Mouse (Mus musculus): ENCODE measurements around the gene Hmcn2.

Hmcn2 gene

GRCm38 (mm10) chr2:31382952-31383351, 68.7 kb downstream of the Hmcn2 start:
- DNase-seq (ENCODE audit: extremely low read depth, low read depth), result peak; percentile 8

DNA sequence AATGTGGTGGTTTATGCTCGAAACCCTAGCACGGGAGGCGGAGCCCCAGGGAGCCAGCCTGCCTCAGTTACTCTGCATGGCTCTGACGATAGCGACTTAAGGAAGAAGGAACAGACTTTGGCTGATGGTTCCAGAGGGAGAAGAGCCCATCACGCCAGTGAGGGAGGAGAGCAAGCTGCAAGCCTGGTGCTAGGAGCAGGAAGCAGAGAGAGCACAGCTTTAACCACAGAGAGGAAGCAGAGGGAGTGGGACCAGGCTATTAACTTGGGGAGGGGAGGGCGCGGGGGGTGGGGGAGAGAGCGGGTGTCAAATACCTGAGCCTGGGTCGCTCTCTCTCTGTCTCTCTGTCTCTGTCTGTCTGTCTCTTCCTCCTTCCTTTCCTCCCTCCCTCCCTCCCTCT, 102.8 kb downstream of the Hmcn2 start:
- DNase-seq (ENCODE audit: extremely low read depth, low read depth), result no peak

DNA sequence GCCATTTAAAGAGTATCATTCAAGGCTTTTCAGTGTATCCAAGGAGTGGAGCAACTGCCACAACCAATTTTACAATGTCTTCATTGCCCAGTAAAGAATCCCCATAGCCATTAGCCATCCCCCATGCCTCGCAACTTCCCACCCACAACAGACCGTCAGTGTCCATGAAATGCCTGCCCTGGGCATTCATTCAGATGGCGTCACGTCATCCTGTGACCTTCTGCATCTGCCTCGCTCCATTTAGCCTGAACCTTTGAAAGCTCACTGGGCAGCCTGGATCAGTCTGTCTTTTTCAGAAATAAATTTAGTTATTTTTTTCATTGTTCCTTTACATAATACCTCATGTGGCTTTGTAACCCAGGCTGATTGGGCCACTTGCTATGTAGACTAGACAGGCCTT, 103.8 kb downstream of the Hmcn2 start:
- DNase-seq (ENCODE audit: extremely low read depth, low read depth), result no peak

GRCm38 (mm10) chr2:31418571-31418970, 104.4 kb downstream of the Hmcn2 start:
- no peak for DNase-seq (ENCODE audit: extremely low read depth, low read depth)

- DNase-seq (ENCODE audit: extremely low read depth, low read depth), result no peak
Observed at GRCm38 (mm10) chr2:31420914-31421313, 106.7 kb downstream of the Hmcn2 start.

GRCm38 (mm10) chr2:31422576-31422975, 108.4 kb downstream of the Hmcn2 start:
- DNase-seq (ENCODE audit: extremely low read depth, low read depth), result no peak

GRCm38 (mm10) chr2:31431477-31431876, 117.3 kb downstream of the Hmcn2 start:
- DNase-seq (ENCODE audit: extremely low read depth, low read depth), result no peak

DNA sequence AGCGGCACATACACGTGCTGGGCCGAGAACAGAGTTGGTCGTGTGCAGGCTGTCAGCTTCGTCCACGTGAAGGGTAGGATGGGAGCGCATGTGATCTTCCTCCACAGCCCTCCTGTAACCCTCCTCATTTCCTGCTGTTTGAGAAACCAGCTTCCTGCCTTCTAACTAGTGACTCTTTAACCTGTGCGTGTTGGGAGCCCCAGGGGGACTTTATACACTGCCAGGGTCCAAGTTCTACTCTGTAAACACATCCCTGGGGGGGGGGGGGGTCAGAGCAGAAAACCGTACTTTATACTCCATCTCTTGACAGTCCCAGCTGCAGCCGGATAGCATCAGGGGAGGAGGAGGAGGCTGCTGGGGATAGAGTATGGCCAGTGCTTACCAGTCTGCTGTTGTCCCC, 120.5 kb downstream of the Hmcn2 start:
- DNase-seq (ENCODE audit: extremely low read depth, low read depth), result no peak

- peak; percentile 14 for DNase-seq (ENCODE audit: extremely low read depth, low read depth)
Observed at GRCm38 (mm10) chr2:31435567-31435966, 121.4 kb downstream of the Hmcn2 start.

DNA sequence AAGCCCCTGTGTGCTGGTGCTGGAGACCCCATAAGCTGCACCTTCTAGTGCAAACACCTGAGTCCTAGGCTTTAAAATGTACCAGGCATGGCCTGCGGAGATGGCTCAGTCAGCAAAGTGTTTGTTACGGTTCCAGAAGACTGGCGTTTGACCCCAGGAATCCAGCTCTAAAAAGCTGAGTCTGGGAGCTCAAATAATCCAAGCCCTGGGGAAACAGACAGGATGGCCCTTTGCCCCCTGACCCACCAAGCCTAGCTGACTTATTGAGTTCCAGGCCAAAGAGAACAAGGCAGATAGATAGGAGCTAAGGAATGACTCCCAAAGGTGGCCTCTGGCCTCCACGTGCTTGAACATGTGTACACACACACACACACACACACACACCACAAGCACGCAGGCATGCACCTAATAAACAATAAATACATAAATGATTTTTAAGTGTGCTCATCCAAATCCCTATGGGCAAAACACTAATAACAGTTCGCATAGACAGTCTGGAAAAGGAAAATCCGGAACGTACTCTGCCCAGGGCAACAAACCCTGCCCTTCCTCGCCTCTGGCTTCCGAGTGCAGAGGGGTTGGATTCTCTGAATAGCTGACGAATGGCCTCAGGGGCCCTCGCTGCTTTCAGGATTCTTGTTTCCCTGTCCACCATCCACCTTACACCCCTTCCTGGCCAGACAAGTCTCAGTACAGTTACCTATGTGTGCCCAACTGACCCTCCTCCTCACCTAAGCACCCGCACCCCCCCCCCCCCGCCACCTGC, 123.4 kb downstream of the Hmcn2 start:
- no peak for DNase-seq (ENCODE audit: extremely low read depth, low read depth)

DNA sequence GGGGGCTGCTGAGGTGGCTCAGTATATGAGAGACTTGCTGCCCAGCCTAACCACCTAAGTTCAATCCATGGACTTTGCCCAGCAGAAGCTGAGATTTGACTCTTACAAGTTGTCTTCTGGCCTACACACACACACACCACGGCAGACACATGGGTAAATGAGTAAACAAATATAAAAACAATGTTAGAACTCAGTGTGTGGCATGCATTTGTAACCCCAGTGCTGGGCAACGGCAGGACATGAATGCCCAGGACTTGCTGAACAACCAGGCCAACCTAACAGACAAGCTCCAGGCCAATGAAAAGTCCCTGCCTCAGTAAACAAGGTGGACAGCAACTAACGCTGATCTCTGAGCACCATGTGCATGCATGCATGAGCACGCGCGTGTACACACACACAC, 125.4 kb downstream of the Hmcn2 start:
- DNase-seq (ENCODE audit: extremely low read depth, low read depth), result no peak

- DNase-seq (ENCODE audit: extremely low read depth, low read depth), result no peak
Observed at GRCm38 (mm10) chr2:31442480-31443160, 128.4 kb downstream of the Hmcn2 start.

- no peak for DNase-seq (ENCODE audit: extremely low read depth, low read depth)
Observed at GRCm38 (mm10) chr2:31446036-31446435, 131.8 kb downstream of the Hmcn2 start.

- no peak for DNase-seq (ENCODE audit: extremely low read depth, low read depth)
Observed at GRCm38 (mm10) chr2:31446456-31446855, 132.2 kb downstream of the Hmcn2 start.

DNA sequence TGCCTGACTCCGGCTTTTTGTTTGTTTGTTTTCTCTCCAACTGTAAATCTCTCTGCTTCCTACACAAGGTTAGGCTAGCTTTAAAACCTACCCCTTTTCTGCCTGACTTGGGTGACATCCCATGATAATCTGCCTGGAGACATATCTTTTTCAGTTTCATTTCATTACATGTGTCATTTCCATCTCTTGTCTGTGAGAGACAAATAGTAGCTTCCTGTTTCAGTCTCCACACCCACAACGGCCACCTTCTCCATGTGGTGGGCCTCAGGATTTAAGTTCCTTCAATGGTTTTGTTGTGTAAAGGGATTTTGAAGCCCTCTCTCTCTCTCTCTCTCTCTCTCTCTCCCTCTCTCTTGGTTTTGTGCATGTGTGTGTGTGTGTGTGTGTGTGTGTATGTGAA, 133.3 kb downstream of the Hmcn2 start:
- peak; percentile 51 for DNase-seq (ENCODE audit: extremely low read depth, low read depth)

- DNase-seq (ENCODE audit: extremely low read depth, low read depth), result no peak
Observed at GRCm38 (mm10) chr2:31448756-31449440, 134.7 kb downstream of the Hmcn2 start.

DNA sequence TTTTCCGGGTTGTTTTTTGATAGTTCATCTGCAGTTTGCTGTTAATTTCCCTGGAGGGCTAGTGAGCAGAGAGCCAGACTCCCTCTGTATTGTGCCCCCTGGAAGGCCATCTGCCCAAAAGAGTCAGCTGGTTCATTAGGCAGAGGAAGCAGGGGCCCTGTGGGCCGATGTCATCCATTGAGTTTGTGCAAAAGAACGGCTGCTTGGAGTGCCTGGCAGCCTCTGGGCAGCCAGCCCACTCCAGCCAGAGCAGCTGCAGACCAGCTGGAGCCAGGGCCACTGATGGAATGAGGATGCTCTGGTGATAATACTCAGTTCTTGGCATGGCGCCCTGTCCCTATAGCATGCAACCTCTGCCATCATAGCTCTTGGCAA, 135.2 kb downstream of the Hmcn2 start:
- no peak for DNase-seq (ENCODE audit: extremely low read depth, low read depth)

- no peak for DNase-seq (ENCODE audit: extremely low read depth, low read depth)
Observed at GRCm38 (mm10) chr2:31449902-31450301, 135.7 kb downstream of the Hmcn2 start.

GRCm38 (mm10) chr2:31450661-31451060, 136.4 kb downstream of the Hmcn2 start:
- DNase-seq (ENCODE audit: extremely low read depth, low read depth), result no peak

- no peak for DNase-seq (ENCODE audit: extremely low read depth, low read depth)
Observed at GRCm38 (mm10) chr2:31451530-31451929, 137.3 kb downstream of the Hmcn2 start.

- no peak for DNase-seq (ENCODE audit: extremely low read depth, low read depth)
Observed at GRCm38 (mm10) chr2:31453011-31453410, 138.8 kb downstream of the Hmcn2 start.

DNA sequence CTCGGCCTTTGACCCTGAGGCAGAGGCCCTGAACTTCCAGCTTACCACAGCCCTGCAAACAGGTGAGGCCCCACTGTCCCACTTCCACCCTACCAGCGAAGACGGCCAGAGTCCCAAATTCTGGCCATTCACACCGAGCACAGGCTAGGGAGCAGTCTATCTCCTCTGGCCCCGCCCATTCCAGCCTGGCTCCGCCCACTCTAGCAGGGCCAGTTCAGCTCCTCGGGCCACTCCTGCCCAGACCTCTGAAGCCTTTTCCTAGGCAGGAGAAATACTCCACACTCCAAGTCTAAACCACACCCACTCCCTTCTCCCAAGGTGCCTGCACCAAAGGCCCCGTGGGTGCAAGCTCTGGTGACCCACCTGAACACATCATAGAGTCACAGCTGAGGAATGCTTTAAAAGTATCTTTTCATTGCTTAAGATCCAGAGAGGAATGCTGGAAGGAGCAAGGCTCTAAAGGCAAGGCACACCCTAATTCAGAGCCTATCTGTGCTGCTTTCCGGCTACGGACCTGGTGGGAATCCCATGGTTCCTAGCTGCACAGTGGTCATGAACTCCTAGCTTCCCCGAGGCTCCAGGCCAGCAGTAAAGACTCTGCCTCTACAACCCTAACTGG, 139.5 kb downstream of the Hmcn2 start:
- DNase-seq (ENCODE audit: extremely low read depth, low read depth), result no peak
